Mouse (Mus musculus): Measurements from ENCODE around the gene Slc5a12.

- TF ChIP-seq CTCF (IDR thresholded peaks at IDR 0.05; ENCODE audit: borderline replicate concordance, extremely low read depth, insufficient read depth, insufficient read length) = no peak
- TF ChIP-seq POLR2A (IDR thresholded peaks at IDR 0.05; ENCODE audit: borderline replicate concordance, extremely low read depth, insufficient read depth, insufficient read length, poor library complexity, severe bottlenecking) = no peak
Observed at GRCm38 (mm10) chr2:110663329-110663728, 66.2 kb downstream of the Slc5a12 start.

All from brain, embryonic 14.5 days (tissue).